Mouse (Mus musculus) fibroblast of lung, adult 2 months (primary cell): ENCODE data around the gene B3gnt7.
"Not testable (repeated sequence)": the region's sequence is repeated elsewhere in the genome, so short reads cannot be mapped to it uniquely, and the experiment has no call there.

Experiments used
- DNase-seq: peaks from one replicate; pipeline ENCODE4 v3.0.0-alpha.2; 2011; ENCODE audit warnings: low read depth

B3gnt7 gene

GRCm38 (mm10) chr1:86303063-86303872, 636 bp downstream of the B3gnt7 start:
- DNase-seq = no peak

- DNase-seq = no peak
These were observed 1.2 kb downstream of the B3gnt7 start for GRCm38 (mm10) chr1:86303873-86304250.

GRCm38 (mm10) chr1:86306686-86307085, 4.1 kb downstream of the B3gnt7 start:
- DNase-seq = no peak

- DNase-seq = no peak
These were observed 4.6 kb downstream of the B3gnt7 start for GRCm38 (mm10) chr1:86307177-86307762.

GRCm38 (mm10) chr1:86307871-86308641, 5.4 kb downstream of the B3gnt7 start:
- DNase-seq = no peak

GRCm38 (mm10) chr1:86309270-86309833, 6.7 kb downstream of the B3gnt7 start:
- DNase-seq = no peak

- no peak for DNase-seq
These were observed 8.1 kb downstream of the B3gnt7 start for GRCm38 (mm10) chr1:86310536-86311310.

- DNase-seq = no peak
These were observed 8.9 kb downstream of the B3gnt7 start for GRCm38 (mm10) chr1:86311467-86312005.

- no peak for DNase-seq
These were observed 9.6 kb downstream of the B3gnt7 start for GRCm38 (mm10) chr1:86312269-86312668.

GRCm38 (mm10) chr1:86313096-86313771, 10.6 kb downstream of the B3gnt7 start:
- no peak for DNase-seq

GRCm38 (mm10) chr1:86313772-86314125, 11.1 kb downstream of the B3gnt7 start:
- DNase-seq = no peak

GRCm38 (mm10) chr1:86320822-86321413, 18.3 kb downstream of the B3gnt7 start:
- DNase-seq = no peak

GRCm38 (mm10) chr1:86336330-86336729, 33.7 kb downstream of the B3gnt7 start:
- DNase-seq = no peak

GRCm38 (mm10) chr1:86339156-86339812, 36.7 kb downstream of the B3gnt7 start:
- DNase-seq = peak; percentile 60

GRCm38 (mm10) chr1:86341096-86341495, 38.5 kb downstream of the B3gnt7 start:
- DNase-seq = not testable (repeated sequence)

- no peak for DNase-seq
These were observed 39.7 kb downstream of the B3gnt7 start for GRCm38 (mm10) chr1:86342371-86342770.

- DNase-seq = no peak
These were observed 40.5 kb downstream of the B3gnt7 start for GRCm38 (mm10) chr1:86343087-86343645.

- DNase-seq = no peak
These were observed 41.6 kb downstream of the B3gnt7 start for GRCm38 (mm10) chr1:86343969-86344861.

- DNase-seq = no peak
These were observed 42.4 kb downstream of the B3gnt7 start for GRCm38 (mm10) chr1:86345069-86345468.
